ENCODE assay signal across 32 mouse cellular contexts in the genomic region with DNA sequence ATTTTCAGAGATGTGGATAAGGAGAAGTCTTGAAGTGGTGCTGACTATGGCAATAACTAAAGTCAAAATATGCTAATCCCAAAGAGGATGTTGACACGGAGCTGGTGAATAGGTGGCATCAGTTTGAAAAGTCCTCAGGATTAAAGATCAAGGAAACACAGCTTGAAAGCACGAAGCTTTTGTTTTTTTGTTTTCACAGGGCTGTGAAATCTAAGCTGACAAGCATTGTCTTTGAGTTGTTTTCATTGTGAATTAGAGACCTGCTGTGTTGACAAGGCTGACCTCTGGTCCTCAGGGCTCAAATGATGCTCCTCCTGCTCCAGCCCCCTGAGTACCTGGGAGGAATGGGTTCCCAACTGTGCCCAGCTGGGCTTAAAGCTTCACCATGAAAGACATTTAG. TPM values are rescaled to one million over a fixed set of nuclear protein-coding genes. Genes with fewer than 3 reads are reported as not detected.
"Had no signal": no experiment of that assay in that cellular context is flagged by ENCODE, and none has a peak within 500 bp of the region (broad histone marks: within the 10 kb centered on the region; RNA-seq: fewer than 3 reads in every experiment).

No protein-coding gene starts in this region.

- H3K27ac ChIP-seq: gastrocnemius, adult 2 months; heart, adult 2 months; heart, embryonic 13.5 days; heart, embryonic 15.5 days; hindbrain, embryonic 13.5 days; hindbrain, embryonic 15.5 days; hindbrain, postnatal 0 days; kidney, embryonic 15.5 days; kidney, postnatal 0 days; limb, embryonic 10.5 days; limb, embryonic 12.5 days had no signal

- H3K9me3 ChIP-seq: heart, embryonic 13.5 days; heart, embryonic 15.5 days; hindbrain, embryonic 13.5 days; hindbrain, embryonic 15.5 days; kidney, embryonic 15.5 days; limb, embryonic 10.5 days; limb, embryonic 12.5 days had no signal

- ATAC-seq: hindbrain, postnatal 0 days; intestine, embryonic 16.5 days had no signal

- H3K27me3 ChIP-seq: kidney, embryonic 15.5 days had no signal

- H3K4me3 ChIP-seq: gastrocnemius, adult 2 months; heart, adult 2 months; heart, embryonic 13.5 days; heart, embryonic 15.5 days; hindbrain, embryonic 13.5 days; hindbrain, embryonic 15.5 days; kidney, embryonic 15.5 days; limb, embryonic 10.5 days; limb, embryonic 12.5 days had no signal

- H3K4me2 ChIP-seq: heart, embryonic 11.5 days; heart, embryonic 13.5 days; heart, embryonic 15.5 days; hindbrain, embryonic 13.5 days; hindbrain, embryonic 15.5 days; kidney, embryonic 15.5 days; limb, embryonic 12.5 days; liver, embryonic 11.5 days had no signal

- H3K36me3 ChIP-seq: heart, embryonic 13.5 days; heart, embryonic 15.5 days; hindbrain, embryonic 13.5 days; hindbrain, embryonic 15.5 days; kidney, embryonic 15.5 days; limb, embryonic 10.5 days; limb, embryonic 12.5 days had no signal

- H3K9ac ChIP-seq: heart, embryonic 13.5 days; heart, embryonic 15.5 days; hindbrain, embryonic 13.5 days; hindbrain, embryonic 15.5 days; kidney, embryonic 15.5 days; limb, embryonic 12.5 days had no signal

- H3K4me1 ChIP-seq: heart, embryonic 13.5 days; heart, embryonic 15.5 days; hindbrain, embryonic 13.5 days; hindbrain, embryonic 15.5 days; kidney, embryonic 15.5 days; limb, embryonic 10.5 days; limb, embryonic 12.5 days had no signal

- DNase-seq: gastrocnemius, adult 2 months; gastrocnemius, postnatal 14 days; gastrocnemius, postnatal 36 days; heart, adult 11 months; heart, adult 2 months; heart, postnatal 14 days; heart, postnatal 36 days; kidney, adult 11 months; kidney, adult 2 months; kidney, adult 9 months; kidney, postnatal 14 days; kidney, postnatal 36 days; layer of hippocampus, adult 9-11 months; layer of hippocampus, postnatal 36 days; liver had no signal

RNA-seq across cellular contexts. Expression of gene Ccn5, which starts 43.6 kb away (rescaled TPM):
- total RNA-seq: hematopoietic stem cell, adult 5-6 weeks; layer of hippocampus, adult 18-20 months; layer of hippocampus, postnatal 14 days; left cerebral cortex, adult 18-20 months; left cerebral cortex, postnatal 25 days had no signal
- polyA plus RNA-seq: liver, embryonic 11.5 days had no signal
